Mouse (Mus musculus) frontal cortex, adult 2 months (tissue): ENCODE measurements around the gene Efna2. TPM values are rescaled to one million over a fixed set of nuclear protein-coding genes. Genes with fewer than 3 reads are reported as not detected.

Experiments
- DNase-seq, 2 experiments: peaks; one replicate each; pipeline ENCODE4 v3.0.0; 2022; ENCODE audit warnings: low spot score in 1 of 2; ENCODE audit errors: extremely low spot score in 1 of 2
- polyA plus RNA-seq: library from polyadenylated mRNA; depleted of rRNA; stranded (reverse); fragments of >200 nt; gene quantifications from 2 replicates; pipeline ENCODE4 v1.2.3, GENCODE M21; 2012

Efna2 gene
- polyA plus RNA-seq, 1 experiment, result 8.2 TPM

- DNase-seq, result peak; percentile 95 to 98
These were observed 37.3 kb upstream of the Efna2 start for GRCm38 (mm10) chr10:80141786-80142529.

- DNase-seq, result no peak
These were observed 36.8 kb upstream of the Efna2 start for GRCm38 (mm10) chr10:80142530-80142925.

GRCm38 (mm10) chr10:80143664-80144063 is 35.6 kb upstream of the Efna2 start:
- no peak for DNase-seq

DNA sequence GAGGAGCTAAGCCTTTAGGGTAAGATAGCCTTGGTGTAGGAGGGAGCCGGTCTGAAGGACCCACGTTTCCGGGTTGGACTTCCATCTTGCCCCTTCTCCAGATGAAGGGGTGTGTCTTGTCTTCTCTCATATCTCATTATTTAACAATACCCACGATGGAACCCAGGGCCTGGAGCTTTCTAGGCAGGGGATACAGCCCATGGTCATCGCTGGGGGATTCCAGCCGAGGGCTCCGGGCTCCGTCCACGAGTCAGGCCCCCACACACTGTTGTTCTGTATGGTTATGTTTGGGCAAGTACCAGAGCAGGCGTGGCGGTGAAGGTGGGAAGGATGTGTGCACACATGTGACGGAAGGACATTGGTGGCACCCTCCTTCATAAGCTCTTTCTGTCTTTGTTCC is 35.1 kb upstream of the Efna2 start:
- DNase-seq, result no peak

DNA sequence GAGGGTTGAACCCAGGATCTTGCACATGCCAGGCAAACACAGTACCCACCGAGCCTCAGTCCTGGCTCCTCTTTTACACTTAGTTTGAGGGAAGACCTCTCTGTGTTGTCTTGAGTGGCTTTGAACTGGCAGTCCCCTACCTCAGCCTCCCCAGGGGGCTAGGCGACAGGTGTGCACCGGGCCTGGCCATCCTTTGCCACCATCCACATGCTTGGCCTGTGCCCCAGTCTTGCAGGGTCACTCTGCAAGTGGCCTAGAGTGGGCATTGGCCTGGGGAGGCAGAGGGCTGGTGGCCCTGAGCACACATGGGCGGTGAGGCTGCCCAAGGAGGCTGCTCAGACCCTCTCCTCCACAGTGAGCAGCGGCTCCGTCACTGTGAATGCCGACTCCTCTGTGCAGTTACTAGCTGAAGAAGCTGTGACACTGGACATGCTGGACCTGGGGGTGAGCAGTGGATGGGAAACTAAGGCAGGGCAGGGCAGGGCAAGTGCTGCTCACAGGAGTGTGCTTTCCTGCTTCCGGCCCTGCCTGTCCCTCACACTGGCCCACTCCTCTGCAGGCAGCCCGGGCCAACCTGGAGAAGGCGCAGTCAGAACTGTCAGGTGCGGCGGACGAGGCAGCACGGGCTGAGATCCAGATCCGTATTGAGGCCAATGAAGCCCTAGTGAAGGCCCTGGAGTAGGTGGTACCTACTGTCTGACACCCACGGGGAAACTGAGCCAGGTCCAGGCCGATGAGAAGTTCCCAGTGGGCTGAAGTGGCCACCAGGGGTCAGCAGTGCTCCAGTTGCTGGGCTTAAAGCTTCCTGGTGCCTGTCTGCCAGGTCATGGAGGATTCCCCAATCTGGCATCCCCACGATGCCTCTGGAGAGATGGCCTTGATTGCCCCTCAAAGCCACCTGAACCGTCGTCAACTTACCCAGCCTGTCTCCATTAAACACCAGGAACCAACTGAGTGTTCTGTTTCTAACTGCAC is 34.1 kb upstream of the Efna2 start:
- peak in 1 of 2 experiments; percentile 82 for DNase-seq

DNA sequence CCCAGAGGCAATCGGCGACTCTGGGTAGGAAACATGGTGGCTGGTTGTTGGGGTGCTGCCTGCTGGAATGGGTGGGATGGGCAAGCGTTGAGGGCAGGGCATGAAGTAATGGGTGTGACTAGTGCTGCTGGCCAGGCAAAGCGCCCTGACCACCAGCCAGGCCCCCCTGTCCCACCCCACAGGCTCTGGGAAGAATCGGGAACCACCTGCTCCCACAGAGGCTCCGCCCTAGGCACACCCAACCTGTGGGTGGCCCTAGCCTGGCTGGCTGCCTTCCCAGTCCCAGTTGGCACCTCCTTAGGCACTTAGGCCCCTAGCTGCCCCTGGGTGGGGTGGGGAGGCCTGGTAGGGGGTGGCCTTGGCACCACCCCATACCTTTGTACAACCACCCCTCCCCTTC is 33.4 kb upstream of the Efna2 start:
- peak in 1 of 2 experiments; percentile 50 for DNase-seq

GRCm38 (mm10) chr10:80146568-80147011 is 32.7 kb upstream of the Efna2 start:
- DNase-seq, result no peak

DNA sequence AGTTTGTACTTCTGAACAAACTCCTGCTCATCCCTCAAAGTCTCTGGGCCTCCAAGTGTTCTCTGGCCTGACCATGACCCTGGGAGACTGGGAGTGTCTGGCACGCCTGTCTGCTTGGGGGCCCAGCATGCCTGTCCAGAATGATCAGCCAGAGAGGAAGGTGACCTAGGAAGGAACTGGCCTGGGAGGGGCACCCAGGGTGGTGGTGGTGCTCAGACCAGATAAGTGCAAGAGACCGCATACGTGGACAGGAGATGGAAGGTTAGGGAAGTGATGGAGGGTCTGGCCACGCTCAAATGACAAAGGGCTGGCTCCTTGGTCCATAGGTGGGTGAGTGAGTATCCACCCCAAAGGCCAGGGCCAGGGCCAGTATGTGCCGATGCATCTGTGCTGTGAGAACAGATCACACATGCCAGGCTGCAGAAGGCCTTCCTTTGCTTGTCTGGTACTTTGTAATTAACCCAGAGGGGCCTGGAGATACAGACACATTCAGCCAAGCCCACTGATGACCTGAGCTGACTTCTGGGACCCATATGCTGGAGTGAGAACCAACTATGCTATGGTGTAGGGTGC is 32.0 kb upstream of the Efna2 start:
- DNase-seq, result peak in 1 of 2 experiments; percentile 12

- DNase-seq, result peak in 1 of 2 experiments; percentile 80
These were observed 31.3 kb upstream of the Efna2 start, which contains the start of gene Midn for GRCm38 (mm10) chr10:80147719-80148601. Gene Midn (plus strand): TSS chr10:80148272.

GRCm38 (mm10) chr10:80148610-80149290 is 30.5 kb upstream of the Efna2 start:
- DNase-seq, result peak; percentile 83 to 95

DNA sequence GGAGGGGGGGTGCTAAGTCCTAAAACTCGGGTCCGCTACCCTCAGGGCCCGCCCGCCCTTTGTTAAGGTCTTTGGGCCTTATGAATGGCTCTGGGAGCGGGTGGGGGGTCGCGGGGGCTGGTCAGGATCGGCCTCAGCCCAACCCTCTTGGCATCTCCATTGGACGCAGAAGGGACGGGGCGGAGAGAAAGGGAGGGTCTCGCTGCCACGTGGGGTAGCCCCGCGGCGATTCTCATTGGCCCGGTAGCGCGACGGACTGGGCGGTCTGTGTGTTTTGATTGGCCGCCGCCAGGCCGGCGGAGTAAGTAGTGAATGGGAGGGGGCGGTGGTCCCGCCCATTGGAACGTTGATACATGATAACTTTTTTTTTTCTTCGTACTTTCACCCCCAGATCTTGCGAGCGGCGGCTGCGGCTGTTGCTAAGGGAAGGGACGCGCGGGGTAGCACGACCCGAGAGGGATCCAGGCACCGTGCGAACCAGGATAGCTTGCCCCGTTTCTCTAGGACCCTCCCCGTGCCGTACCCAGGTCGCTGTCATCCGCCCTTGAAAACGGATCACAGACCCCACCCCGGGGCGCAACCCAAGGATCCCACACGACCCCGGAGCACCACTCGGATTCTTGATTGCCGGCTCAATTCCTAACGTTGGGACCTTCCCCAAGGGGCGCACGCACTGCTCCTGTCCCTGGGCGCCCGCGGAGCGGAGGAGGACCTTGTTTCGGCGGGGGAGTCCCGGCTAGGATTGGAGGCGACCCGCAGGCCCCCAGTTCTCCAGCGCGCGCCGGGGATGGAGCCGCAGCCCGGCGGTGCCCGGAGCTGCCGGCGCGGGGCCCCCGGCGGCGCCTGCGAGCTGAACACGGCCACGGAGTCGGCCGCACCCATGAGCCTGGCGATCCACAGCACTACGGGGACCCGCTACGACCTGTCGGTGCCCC is 29.7 kb upstream of the Efna2 start:
- peak; percentile 97 to 98 for DNase-seq

- DNase-seq, result no peak
These were observed 28.8 kb upstream of the Efna2 start for GRCm38 (mm10) chr10:80150226-80151210.

- peak in 1 of 2 experiments; percentile 70 for DNase-seq
These were observed 27.9 kb upstream of the Efna2 start for GRCm38 (mm10) chr10:80151211-80152034.

DNA sequence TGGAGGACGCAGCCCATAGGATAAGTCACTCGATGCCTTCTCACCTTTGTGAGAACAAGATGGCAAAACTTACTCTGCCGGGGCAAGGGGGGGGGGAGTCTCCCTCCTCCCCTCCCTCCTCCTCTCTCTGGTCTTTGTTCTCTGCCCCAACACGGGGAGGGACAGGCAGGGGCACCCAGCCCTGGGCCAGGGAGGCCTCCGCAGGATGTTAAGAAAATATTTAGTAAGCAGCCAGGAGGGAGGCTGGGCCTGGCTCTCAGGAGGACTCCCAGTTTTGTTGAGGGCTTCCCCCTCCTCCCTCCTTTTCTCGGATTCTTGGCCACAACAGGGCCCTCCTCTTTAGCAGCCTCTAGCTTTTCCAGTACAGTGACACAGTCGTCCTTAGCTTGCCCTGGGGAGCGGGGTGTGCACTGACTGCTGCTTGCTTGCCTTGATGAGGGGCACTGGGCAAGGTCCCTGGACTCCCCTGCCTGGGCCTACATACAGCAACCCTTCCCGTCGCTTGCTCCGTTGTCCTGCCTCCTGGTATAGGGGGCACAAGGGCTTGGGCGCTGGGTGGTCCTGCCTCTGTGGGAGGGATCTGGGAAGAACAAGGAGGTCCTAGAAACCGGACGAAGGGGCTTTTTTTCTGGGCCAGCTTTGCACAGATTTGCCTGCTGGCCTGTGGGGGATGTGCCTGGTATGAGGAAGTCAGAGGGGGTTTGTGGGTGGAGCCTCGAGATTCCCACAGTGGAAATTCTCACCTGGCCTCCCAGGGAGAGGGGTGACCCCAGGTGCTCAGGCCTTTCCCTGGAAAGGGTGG is 27.0 kb upstream of the Efna2 start:
- DNase-seq, result no peak

DNA sequence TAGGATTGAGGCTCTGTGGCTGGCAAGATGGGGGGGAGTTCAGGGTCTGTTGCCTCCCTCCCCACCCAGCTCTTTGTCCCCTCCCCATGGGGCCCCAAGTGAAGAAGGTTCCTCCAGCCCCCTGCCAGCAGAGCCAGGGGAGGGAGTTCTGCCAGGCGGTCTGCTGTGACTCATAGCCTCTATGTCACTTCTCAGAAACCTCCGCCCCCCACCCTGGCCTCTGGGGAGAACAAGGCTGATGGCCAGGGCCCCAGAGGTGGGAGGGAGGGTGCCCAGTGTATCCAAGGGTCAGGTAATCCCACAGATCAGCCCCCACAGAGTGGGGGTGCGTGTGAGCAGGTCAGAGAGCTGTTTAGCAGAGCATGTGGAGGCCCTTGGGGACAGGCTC is 26.4 kb upstream of the Efna2 start:
- no peak for DNase-seq
